Mouse (Mus musculus) cortical plate, adult 2 months (tissue): ENCODE results near the gene Tom1. TPM values are rescaled to one million over a fixed set of nuclear protein-coding genes. Genes with fewer than 3 reads are reported as not detected.

ENCODE experiments used
- H3K27ac ChIP-seq: fragments of 200-500 bp; 2 replicates; pipeline ENCODE4 v1.5.1; 2012; ENCODE audit warnings: low read length, control low read depth, inconsistent platforms; ENCODE audit not compliant: insufficient read depth
- H3K4me1 ChIP-seq: fragments of 200-500 bp; 2 replicates; pipeline ENCODE4 v1.6.1; 2011; ENCODE audit warnings: low read length; ENCODE audit not compliant: control insufficient read depth, insufficient read depth
- H3K4me3 ChIP-seq: fragments of 200-500 bp; 2 replicates; pipeline ENCODE4 v1.5.1; 2011; ENCODE audit warnings: mild to moderate bottlenecking, low read length, control low read depth; ENCODE audit not compliant: insufficient read depth
- CTCF ChIP-seq: fragments of 200-500 bp; IDR thresholded peaks from 2 replicates; pipeline ENCODE4 v1.5.1; 2011; ENCODE audit warnings: mild to moderate bottlenecking, control low read depth, low read length; ENCODE audit not compliant: insufficient read depth; ENCODE audit errors: extremely low read depth
- POLR2A ChIP-seq: fragments of 200-500 bp; IDR thresholded peaks from 2 replicates; pipeline ENCODE4 v1.6.1; 2011; ENCODE audit warnings: mild to moderate bottlenecking, low read length, control low read depth; ENCODE audit not compliant: insufficient read depth; ENCODE audit errors: extremely low read depth
- polyA plus RNA-seq: library from polyadenylated mRNA; depleted of rRNA; stranded (reverse); fragments of >200 nt; gene quantifications from 2 replicates; pipeline ENCODE4 v1.2.3, GENCODE M21; 2012; rRNA removed

The Tom1 gene
- polyA plus RNA-seq, 1 experiment: 48.2 TPM

- TF ChIP-seq CTCF (peak; percentile 89), POLR2A (no peak)
- H3K27ac ChIP-seq: no peak overlapping the region
- H3K4me3 ChIP-seq: peak overlapping the region; percentile 36
- H3K4me1 ChIP-seq: no peaks in the 10 kb centered on the region
Observed at GRCm38 (mm10) chr8:75108527-75109235, 75.2 kb downstream of the Tom1 start.

GRCm38 (mm10) chr8:75109236-75109967 lies 75.9 kb downstream of the Tom1 start, which contains the start of gene Mcm5:
Gene Mcm5 (plus strand): TSS chr8:75109569.
- TF ChIP-seq POLR2A: peak; percentile 49; the same call in 1 of the 2 replicates
- TF ChIP-seq CTCF: no peak
- H3K4me3 ChIP-seq: peak within 1 kb of the TSS; percentile 36
- H3K4me1 ChIP-seq: no peaks in the 10 kb centered on the region
- H3K27ac ChIP-seq: no peak within 1 kb of the TSS

DNA sequence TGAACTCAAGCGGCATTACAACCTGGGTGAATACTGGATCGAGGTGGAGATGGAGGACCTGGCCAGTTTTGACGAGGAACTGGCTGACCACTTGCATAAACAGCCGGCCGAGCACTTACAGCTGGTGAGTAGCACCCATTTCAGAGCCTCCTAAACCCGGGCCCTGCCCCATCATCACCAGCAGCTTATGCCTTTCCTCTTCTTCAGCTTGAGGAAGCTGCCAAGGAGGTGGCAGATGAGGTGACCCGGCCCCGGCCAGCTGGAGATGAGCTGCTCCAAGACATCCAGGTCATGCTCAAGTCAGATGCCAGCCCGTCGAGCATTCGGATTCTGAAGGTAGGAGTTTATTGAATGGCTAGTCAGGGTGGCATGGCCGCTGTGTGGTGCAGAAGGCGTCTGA lies 76.6 kb downstream of the Tom1 start:
- Histone ChIP-seq H3K27ac (no peak overlapping the region), H3K4me1 (no peaks in the 10 kb centered on the region), H3K4me3 (peak overlapping the region; percentile 36; the same call in 1 of the 2 replicates)
- TF ChIP-seq POLR2A (no peak), CTCF (no peak)

GRCm38 (mm10) chr8:75118505-75118904 lies 85.0 kb downstream of the Tom1 start:
- Histone ChIP-seq H3K27ac (no peak overlapping the region), H3K4me3 (no peak overlapping the region)
- TF ChIP-seq CTCF: no peak
- no peak for TF ChIP-seq POLR2A

GRCm38 (mm10) chr8:75119287-75119686 lies 85.8 kb downstream of the Tom1 start:
- Histone ChIP-seq H3K4me1 (no peaks in the 10 kb centered on the region), H3K4me3 (no peak overlapping the region), H3K27ac (no peak overlapping the region)
- no peak for TF ChIP-seq POLR2A
- TF ChIP-seq CTCF: no peak

More at GRCm38 (mm10) chr8:75118505-75118904, 85.0 kb downstream of the Tom1 start:
- H3K4me1 ChIP-seq: no peaks in the 10 kb centered on the region

Other genes with a start within 250 kb of the Tom1 start
- gene Isx, start 160.5 kb upstream of the Tom1 start, polyA plus RNA-seq: 0.08 TPM in 1 of 2 replicates, not detected in the other
- 28.5 and 30.9 TPM in 2 replicates for gene Hmgxb4, start 40.3 kb upstream of the Tom1 start, polyA plus RNA-seq
- 6.5 and 6.8 TPM in 2 replicates for gene Hmox1, start 59.9 kb downstream of the Tom1 start, polyA plus RNA-seq
- gene Mcm5, start 75.9 kb downstream of the Tom1 start, polyA plus RNA-seq: 7.7 and 8.6 TPM in 2 replicates
- 44.3 and 78.6 TPM in 2 replicates for gene Rasd2, start 180.2 kb downstream of the Tom1 start, polyA plus RNA-seq